Mouse (Mus musculus): ENCODE results near the gene Zfp398.
"Not testable (repeated sequence)": the region's sequence is repeated elsewhere in the genome, so short reads cannot be mapped to it uniquely, and the experiment has no call there.

Zfp398 gene

GRCm38 (mm10) chr6:47827462-47827861 lies 8.0 kb upstream of the Zfp398 start:
- DNase-seq (ENCODE audit: low spot score) = no peak

GRCm38 (mm10) chr6:47828950-47829349 lies 6.5 kb upstream of the Zfp398 start:
- DNase-seq (ENCODE audit: low spot score) = peak; percentile 47

GRCm38 (mm10) chr6:47830104-47831078 lies 5.1 kb upstream of the Zfp398 start, which contains the start of gene Zfp786:
TSS of gene Zfp786 (minus strand) at chr6:47830867.
- peak; percentile 93 for DNase-seq (ENCODE audit: low spot score)

- DNase-seq (ENCODE audit: low spot score) = no peak
These were observed 3.2 kb upstream of the Zfp398 start for GRCm38 (mm10) chr6:47832220-47832619.

- DNase-seq (ENCODE audit: low spot score) = peak; percentile 80
These were observed 592 bp downstream of the Zfp398 start for GRCm38 (mm10) chr6:47835984-47836521.

GRCm38 (mm10) chr6:47837630-47838029 lies 2.2 kb downstream of the Zfp398 start:
- DNase-seq (ENCODE audit: low spot score) = no peak

GRCm38 (mm10) chr6:47841077-47841476 lies 5.6 kb downstream of the Zfp398 start:
- no peak for DNase-seq (ENCODE audit: low spot score)

- no peak for DNase-seq (ENCODE audit: low spot score)
These were observed 6.4 kb downstream of the Zfp398 start for GRCm38 (mm10) chr6:47841831-47842230.

GRCm38 (mm10) chr6:47842337-47842736 lies 6.9 kb downstream of the Zfp398 start:
- DNase-seq (ENCODE audit: low spot score) = no peak

- DNase-seq (ENCODE audit: low spot score) = no peak
These were observed 10.3 kb downstream of the Zfp398 start for GRCm38 (mm10) chr6:47845779-47846178.

GRCm38 (mm10) chr6:47857241-47857640 lies 21.8 kb downstream of the Zfp398 start:
- no peak for DNase-seq (ENCODE audit: low spot score)

- DNase-seq (ENCODE audit: low spot score) = not testable (repeated sequence)
These were observed 22.3 kb downstream of the Zfp398 start for GRCm38 (mm10) chr6:47857729-47858128.

- DNase-seq (ENCODE audit: low spot score) = no peak
These were observed 36.8 kb downstream of the Zfp398 start for GRCm38 (mm10) chr6:47872266-47872665.

- DNase-seq (ENCODE audit: low spot score) = no peak
These were observed 41.6 kb downstream of the Zfp398 start, which contains the start of gene Zfp282 for GRCm38 (mm10) chr6:47877058-47877457. TSS of gene Zfp282 (plus strand) at chr6:47877204.

GRCm38 (mm10) chr6:47877461-47878132 lies 42.1 kb downstream of the Zfp398 start:
- DNase-seq (ENCODE audit: low spot score) = peak; percentile 93

GRCm38 (mm10) chr6:47878133-47878514 lies 42.7 kb downstream of the Zfp398 start:
- peak; percentile 17 for DNase-seq (ENCODE audit: low spot score)

- DNase-seq (ENCODE audit: low spot score) = no peak
These were observed 43.1 kb downstream of the Zfp398 start for GRCm38 (mm10) chr6:47878593-47878992.

GRCm38 (mm10) chr6:47879049-47879716 lies 43.7 kb downstream of the Zfp398 start:
- DNase-seq (ENCODE audit: low spot score) = no peak

- DNase-seq (ENCODE audit: low spot score) = no peak
These were observed 44.7 kb downstream of the Zfp398 start for GRCm38 (mm10) chr6:47880166-47880565.

- DNase-seq (ENCODE audit: low spot score) = no peak
These were observed 53.4 kb downstream of the Zfp398 start for GRCm38 (mm10) chr6:47888812-47889383.

GRCm38 (mm10) chr6:47899416-47899815 lies 64.0 kb downstream of the Zfp398 start:
- no peak for DNase-seq (ENCODE audit: low spot score)

GRCm38 (mm10) chr6:47903587-47903986 lies 68.1 kb downstream of the Zfp398 start:
- no peak for DNase-seq (ENCODE audit: low spot score)
